Mouse (Mus musculus): ENCODE data around the gene Tmem163.

- TF ChIP-seq POLR2A (IDR thresholded peaks at IDR 0.05; ENCODE audit: control insufficient read depth, low read depth, low read length) (no peak), CTCF (IDR thresholded peaks at IDR 0.05; ENCODE audit: control insufficient read depth, insufficient read depth, insufficient replicate concordance, low read depth, low read length) (no peak)
Measured at GRCm38 (mm10) chr1:127610378-127610777, 69.0 kb downstream of the Tmem163 start.
